Mouse (Mus musculus): ENCODE data around the gene Gfra4. TPM values are rescaled to one million over a fixed set of nuclear protein-coding genes. Genes with fewer than 3 reads are reported as not detected.

Gfra4 gene
- polyA plus RNA-seq, 1 experiment from 2014 or later, result 0.07 TPM

GRCm38 (mm10) chr2:131010566-131010965 lies 32.3 kb downstream of the Gfra4 start:
- H3K9ac ChIP-seq (replicated peaks), result no peak overlapping the region
- H3K27me3 ChIP-seq (ENCODE audit: insufficient read depth, low read length), result no peaks in the 10 kb centered on the region
- H3K36me3 ChIP-seq (replicated peaks; ENCODE audit: insufficient read depth, low read length), result peaks cover 46% of the 10 kb centered on the region
- DNase-seq, result no peak
- ATAC-seq, result no peak
- no peak overlapping the region for H3K4me2 ChIP-seq (ENCODE audit: low read depth, low read length)
- TF ChIP-seq CTCF (IDR thresholded peaks at IDR 0.05; ENCODE audit: low read depth) (no peak), EP300 (IDR thresholded peaks at IDR 0.05; ENCODE audit: low read depth) (no peak)
- H3K4me1 ChIP-seq (ENCODE audit: insufficient read depth), result no peaks in the 10 kb centered on the region
- H3K27ac ChIP-seq (ENCODE audit: low read depth), result no peak overlapping the region
- no peaks in the 10 kb centered on the region for H3K9me3 ChIP-seq (ENCODE audit: low read length)
- no peak overlapping the region for H3K4me3 ChIP-seq (ENCODE audit: low read depth, low read length)
- 78% methylated on average over 1 of the region's 1 CpGs for WGBS (ENCODE audit: insufficient replicate concordance)

DNA sequence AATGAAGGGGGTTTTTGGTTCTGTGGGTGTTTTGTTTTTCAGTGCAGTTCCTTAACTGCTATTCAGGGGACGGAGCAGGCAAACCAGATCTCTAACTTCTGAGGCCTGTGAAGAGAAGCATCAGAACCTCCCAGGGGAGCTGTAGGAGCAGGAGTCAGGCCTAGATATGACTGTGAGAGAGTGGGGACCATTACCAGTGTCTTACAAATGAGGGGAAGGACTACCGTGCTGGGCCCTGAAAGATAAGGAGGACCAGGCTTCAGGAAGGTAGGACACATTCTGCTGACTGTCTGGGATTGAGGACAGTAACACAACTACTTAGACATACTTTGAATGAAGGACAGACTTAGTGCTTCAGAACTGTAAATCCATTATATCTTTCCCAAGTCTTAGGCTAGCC lies 33.8 kb downstream of the Gfra4 start:
- no peak overlapping the region for H3K4me3 ChIP-seq (ENCODE audit: low read depth, low read length)
- no peak overlapping the region for H3K9ac ChIP-seq (replicated peaks)
- TF ChIP-seq CTCF (IDR thresholded peaks at IDR 0.05; ENCODE audit: low read depth), result no peak
- H3K27me3 ChIP-seq (ENCODE audit: insufficient read depth, low read length), result no peaks in the 10 kb centered on the region
- no peaks in the 10 kb centered on the region for H3K9me3 ChIP-seq (ENCODE audit: low read length)
- no peaks in the 10 kb centered on the region for H3K4me1 ChIP-seq (ENCODE audit: insufficient read depth)
- H3K4me2 ChIP-seq (ENCODE audit: low read depth, low read length), result no peak overlapping the region
- 69% methylated on average over 2 of the region's 2 CpGs for WGBS (ENCODE audit: insufficient replicate concordance)
- H3K36me3 ChIP-seq (replicated peaks; ENCODE audit: insufficient read depth, low read length), result peaks cover 42% of the 10 kb centered on the region
- DNase-seq (no peak), ATAC-seq (no peak)
- H3K27ac ChIP-seq (ENCODE audit: low read depth), result no peak overlapping the region

- no peak overlapping the region for H3K27ac ChIP-seq (ENCODE audit: low read depth)
Observed at GRCm38 (mm10) chr2:130992818-130993217, 50.1 kb downstream of the Gfra4 start.

More at GRCm38 (mm10) chr2:130992818-130993217, 50.1 kb downstream of the Gfra4 start:
- Histone ChIP-seq H3K4me3 (ENCODE audit: low read depth, low read length) (no peak overlapping the region), H3K4me2 (ENCODE audit: low read depth, low read length) (no peak overlapping the region), H3K4me1 (ENCODE audit: insufficient read depth) (no peaks in the 10 kb centered on the region), H3K9me3 (ENCODE audit: low read length) (no peaks in the 10 kb centered on the region), H3K9ac (replicated peaks) (no peak overlapping the region), H3K27me3 (ENCODE audit: insufficient read depth, low read length) (no peaks in the 10 kb centered on the region), H3K36me3 (replicated peaks; ENCODE audit: insufficient read depth, low read length) (peaks cover 27% of the 10 kb centered on the region)
- DNase-seq, result no peak
- ATAC-seq, result no peak
- TF ChIP-seq CTCF (IDR thresholded peaks at IDR 0.05; ENCODE audit: low read depth) (no peak), EP300 (IDR thresholded peaks at IDR 0.05; ENCODE audit: low read depth) (no peak)
- 87% methylated on average over 2 of the region's 2 CpGs for WGBS (ENCODE audit: insufficient replicate concordance)

Small RNA genes lying within 50 kb of the gene (microRNA-seq; reads per million reads assigned to microRNA genes)
- not detected for gene Mir6973b

Other genes starting within 250 kb of the Gfra4 start
- gene 4930402H24Rik, start 136.7 kb downstream of the Gfra4 start, polyA plus RNA-seq (2015; fragmentation: Nextera tagmentation; extraction: Ambion mirVana), result 6.6 and 8.9 TPM in 2 replicates
- gene Atrn, start 136.6 kb downstream of the Gfra4 start, polyA plus RNA-seq (2015; fragmentation: Nextera tagmentation; extraction: Ambion mirVana), result 4.3 and 6.3 TPM in 2 replicates
- gene Adam33, start 20.7 kb upstream of the Gfra4 start, polyA plus RNA-seq (2015; fragmentation: Nextera tagmentation; extraction: Ambion mirVana), result 1.2 TPM in 2 replicates
- gene Siglec1, start 43.7 kb upstream of the Gfra4 start, polyA plus RNA-seq (2015; fragmentation: Nextera tagmentation; extraction: Ambion mirVana), result 1.9 and 2.0 TPM in 2 replicates
- gene Hspa12b, start 84.2 kb upstream of the Gfra4 start, polyA plus RNA-seq (2015; fragmentation: Nextera tagmentation; extraction: Ambion mirVana), result 0.65 and 0.67 TPM in 2 replicates
- gene Gm11037, start 90.4 kb upstream of the Gfra4 start, polyA plus RNA-seq (2015; fragmentation: Nextera tagmentation; extraction: Ambion mirVana), result not detected in 2 replicates
- gene 1700037H04Rik, start 117.0 kb upstream of the Gfra4 start, polyA plus RNA-seq (2015; fragmentation: Nextera tagmentation; extraction: Ambion mirVana), result 58.1 and 61.6 TPM in 2 replicates
- gene Cenpb, start 137.0 kb upstream of the Gfra4 start, polyA plus RNA-seq (2015; fragmentation: Nextera tagmentation; extraction: Ambion mirVana), result 4.2 and 4.8 TPM in 2 replicates
- gene Cdc25b, start 143.9 kb upstream of the Gfra4 start, polyA plus RNA-seq (2015; fragmentation: Nextera tagmentation; extraction: Ambion mirVana), result 67.6 and 77.7 TPM in 2 replicates
- 0.59 and 0.65 TPM in 2 replicates for gene Spef1, start 144.2 kb upstream of the Gfra4 start, polyA plus RNA-seq (2015; fragmentation: Nextera tagmentation; extraction: Ambion mirVana)
- gene Ap5s1, start 164.0 kb upstream of the Gfra4 start, polyA plus RNA-seq (2015; fragmentation: Nextera tagmentation; extraction: Ambion mirVana), result 19.5 TPM in 2 replicates
- gene Mavs, start 191.0 kb upstream of the Gfra4 start, polyA plus RNA-seq (2015; fragmentation: Nextera tagmentation; extraction: Ambion mirVana), result 21.2 and 22.1 TPM in 2 replicates
- 17.2 and 21.3 TPM in 2 replicates for gene Pank2, start 219.4 kb upstream of the Gfra4 start, polyA plus RNA-seq (2015; fragmentation: Nextera tagmentation; extraction: Ambion mirVana)